Mouse (Mus musculus) stomach, postnatal 0 days (tissue): ENCODE results near the gene Rufy4.

Experiments
- CTCF ChIP-seq: IDR thresholded peaks from 2 replicates; pipeline ENCODE4 v1.5.1; 2016; ENCODE audit warnings: antibody characterized with exemption, low read depth, mild to moderate bottlenecking, moderate library complexity
- EP300 ChIP-seq: optimal IDR thresholded peaks from 2 replicates; pipeline ENCODE3; 2016; ENCODE audit warnings: antibody characterized with exemption

- TF ChIP-seq CTCF (no peak), EP300 (no peak)
Observed at GRCm38 (mm10) chr1:74150101-74150500, 24.8 kb downstream of the Rufy4 start.
